Mouse (Mus musculus) embryonic facial prominence, embryonic 12.5 days (tissue): ENCODE results near the gene B3gnt8. TPM values are rescaled to one million over a fixed set of nuclear protein-coding genes. Genes with fewer than 3 reads are reported as not detected.

ENCODE experiments used
- ATAC-seq: fragments of 200-750 bp; cut with Nextera tagmentation; 2 replicates; pipeline ENCODE4 v1.8.0; 2017; ENCODE audit not compliant: insufficient number of reproducible peaks, insufficient read depth, low FRiP score, low TSS enrichment
- H3K27ac ChIP-seq: fragments of 300-500 bp; sonication (generic); 2 replicates; pipeline ENCODE4 v1.5.1; 2016; ENCODE audit warnings: mild to moderate bottlenecking
- H3K27me3 ChIP-seq: fragments of 300-500 bp; sonication (generic); 2 replicates; pipeline ENCODE4 v1.6.1; 2016; ENCODE audit warnings: mild to moderate bottlenecking, moderate library complexity
- H3K36me3 ChIP-seq: fragments of 300-500 bp; sonication (generic); 2 replicates; pipeline ENCODE4 v1.6.1; 2016; ENCODE audit warnings: mild to moderate bottlenecking
- H3K4me1 ChIP-seq: fragments of 300-500 bp; sonication (generic); 2 replicates; pipeline ENCODE4 v1.6.1; 2016
- H3K4me2 ChIP-seq: fragments of 300-500 bp; sonication (generic); replicated peaks from 2 replicates; pipeline ENCODE4 v1.6.1; 2016; ENCODE audit warnings: mild to moderate bottlenecking, moderate library complexity
- H3K4me3 ChIP-seq: fragments of 300-500 bp; sonication (generic); 2 replicates; pipeline ENCODE4 v1.5.1; 2016; ENCODE audit warnings: mild to moderate bottlenecking
- H3K9ac ChIP-seq: fragments of 300-500 bp; sonication (generic); 2 replicates; pipeline ENCODE4 v1.6.1; 2016; ENCODE audit warnings: mild to moderate bottlenecking, moderate library complexity
- H3K9me3 ChIP-seq: fragments of 300-500 bp; sonication (generic); 2 replicates; pipeline ENCODE4 v1.6.1; 2016; ENCODE audit warnings: mild to moderate bottlenecking, moderate library complexity
- WGBS: fragments of 180-500 bp; shearing (Covaris S2); methylation state at CpG from one replicate; pipeline ENCODE4 v1.1.7; 2016; 5-methylcytosine and 5-hydroxymethylcytosine counted together
- polyA plus RNA-seq: library from polyadenylated mRNA; unstranded; fragments of >200 nt; fragmentation: Nextera tagmentation; extraction: Ambion mirVana; gene quantifications from 2 replicates; pipeline ENCODE4 v1.2.1, GENCODE M21; 2016

The B3gnt8 gene
- polyA plus RNA-seq, 1 experiment from 2014 or later: 3.6 TPM

DNA sequence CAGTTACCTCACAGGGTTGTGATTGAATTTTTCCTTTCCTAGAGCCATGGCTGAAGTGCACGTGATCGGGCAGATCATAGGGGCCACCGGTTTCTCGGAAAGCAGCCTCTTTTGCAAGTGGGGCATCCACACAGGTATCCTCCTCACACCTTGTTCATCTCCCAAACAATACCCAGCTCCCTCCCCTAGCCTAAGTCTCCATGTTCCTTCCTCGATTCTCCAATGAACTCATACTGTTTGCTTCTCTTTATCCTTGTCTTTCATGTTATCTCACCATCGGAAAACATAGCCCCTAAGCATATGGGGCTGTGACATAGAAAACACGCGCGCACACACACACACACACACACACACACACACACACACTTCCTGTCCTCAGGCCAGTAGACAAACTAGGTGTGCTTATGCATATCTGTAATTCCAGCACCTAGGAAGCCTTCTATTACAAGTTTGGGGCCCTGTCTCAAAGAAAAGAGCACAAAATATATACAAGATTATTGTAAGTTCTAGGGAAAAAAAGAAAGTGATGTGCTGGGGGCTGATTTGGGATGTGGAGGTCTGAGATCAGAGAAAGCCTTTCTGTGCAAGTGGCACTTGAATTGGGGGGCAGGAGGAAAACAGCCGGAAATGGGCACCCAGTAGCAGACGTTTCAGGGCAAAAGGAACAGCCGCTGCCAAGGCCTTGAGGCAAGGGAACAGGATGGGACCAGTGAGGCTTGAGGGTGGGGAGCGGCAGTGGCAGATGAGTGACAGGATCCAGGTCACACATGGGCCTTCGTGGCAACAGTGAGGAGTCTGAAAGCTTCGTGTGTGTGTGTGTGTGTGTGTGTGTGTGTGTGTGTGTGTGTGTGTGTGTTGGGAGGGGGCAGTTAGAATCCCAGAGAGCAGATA is 55.1 kb downstream of the B3gnt8 start:
- Histone ChIP-seq H3K9ac (no peak overlapping the region), H3K4me2 (peak overlapping the region; percentile 56), H3K4me1 (peaks cover 20% of the 10 kb centered on the region; the same call in 1 of the 2 replicates), H3K27me3 (peaks cover 19% of the 10 kb centered on the region), H3K27ac (0 out of 2 replicates have a peak overlapping the region, but pooled peaks have one; percentile 92), H3K9me3 (no peaks in the 10 kb centered on the region), H3K36me3 (0 out of 2 replicates have a peak, but pooled peaks cover 4% of the 10 kb centered on the region), H3K4me3 (peak overlapping the region; percentile 56; the same call in 1 of the 2 replicates)
- WGBS: 58% methylated on average over 15 of the region's 15 CpGs
- no peak for ATAC-seq

DNA sequence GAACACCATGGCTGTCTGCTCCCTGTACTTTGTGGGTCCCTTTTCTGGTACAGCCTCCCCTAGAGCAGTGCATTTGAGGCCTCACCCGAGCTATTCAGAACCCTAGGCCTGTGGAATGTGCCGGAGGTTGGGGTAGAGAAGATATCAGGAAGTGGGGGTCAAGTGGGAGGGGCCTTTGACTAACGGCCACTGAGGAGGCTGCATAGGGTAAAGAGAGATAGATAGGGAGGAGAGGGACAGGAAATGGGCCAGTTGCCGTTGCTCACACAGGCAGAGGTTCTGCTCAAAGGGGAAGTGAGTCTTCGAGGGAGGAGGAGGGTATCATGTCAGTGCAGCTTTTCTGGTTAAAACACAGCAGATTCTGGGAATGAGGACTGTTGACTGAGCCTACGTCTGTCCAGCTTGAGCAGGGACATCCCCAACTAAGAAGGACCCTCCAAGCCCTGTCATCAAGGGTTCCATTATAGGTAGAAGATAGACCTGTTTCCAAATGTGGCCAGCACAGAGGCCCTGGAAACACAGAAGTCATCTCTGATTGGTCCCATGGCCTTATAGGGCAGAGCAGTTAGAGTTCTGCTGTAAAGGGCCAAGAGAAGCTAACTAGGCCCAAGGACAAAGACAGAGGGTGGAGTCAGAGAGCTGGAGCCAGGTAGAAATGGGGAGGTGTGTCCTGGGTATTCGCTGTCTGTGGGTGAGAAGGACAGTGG is 57.2 kb downstream of the B3gnt8 start:
- no peak overlapping the region for H3K4me2 ChIP-seq
- 0 out of 2 replicates have a peak, but pooled peaks cover 4% of the 10 kb centered on the region for H3K36me3 ChIP-seq
- ATAC-seq: no peak
- no peak overlapping the region for H3K4me3 ChIP-seq
- H3K9me3 ChIP-seq: no peaks in the 10 kb centered on the region
- WGBS: 62% methylated on average over 7 of the region's 7 CpGs
- H3K4me1 ChIP-seq: peaks cover 32% of the 10 kb centered on the region
- H3K9ac ChIP-seq: no peak overlapping the region
- H3K27me3 ChIP-seq: peaks cover 35% of the 10 kb centered on the region
- H3K27ac ChIP-seq: no peak overlapping the region

DNA sequence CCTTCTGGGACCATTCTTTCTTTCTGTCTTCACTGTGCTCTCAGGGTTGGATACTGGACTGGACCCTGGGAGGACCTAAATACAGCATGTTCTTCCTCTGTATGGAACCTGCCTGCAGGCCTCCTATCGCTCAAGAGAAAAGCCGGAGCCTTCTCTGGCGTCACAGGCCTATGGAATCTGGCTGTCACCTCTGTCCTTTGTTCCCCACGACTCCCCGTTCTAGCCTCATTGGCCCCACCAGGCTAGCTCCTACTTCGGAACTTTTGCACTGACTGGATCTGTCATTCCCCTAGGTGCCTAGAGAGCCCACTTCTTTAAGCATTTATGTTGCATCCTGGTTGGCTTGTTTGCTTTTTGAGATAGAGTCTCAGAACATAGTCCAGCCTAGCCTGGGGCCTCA is 58.2 kb downstream of the B3gnt8 start:
- Histone ChIP-seq H3K4me1 (peaks cover 32% of the 10 kb centered on the region), H3K27me3 (peaks cover 41% of the 10 kb centered on the region), H3K27ac (no peak overlapping the region), H3K4me3 (no peak overlapping the region), H3K4me2 (no peak overlapping the region), H3K9me3 (no peaks in the 10 kb centered on the region), H3K9ac (no peak overlapping the region), H3K36me3 (0 out of 2 replicates have a peak, but pooled peaks cover 4% of the 10 kb centered on the region)
- ATAC-seq: no peak
- WGBS: 85% methylated on average over 6 of the region's 6 CpGs

Other genes with a start within 250 kb of the B3gnt8 start
- 10.9 and 11.9 TPM in 2 replicates for gene Lipe, start 227.9 kb upstream of the B3gnt8 start, polyA plus RNA-seq
- gene Cxcl17, start 213.8 kb upstream of the B3gnt8 start, polyA plus RNA-seq: 0.59 and 1.1 TPM in 2 replicates
- gene Ceacam1, start 149.1 kb upstream of the B3gnt8 start, polyA plus RNA-seq: 0.94 and 1.1 TPM in 2 replicates
- gene Ceacam2, start 86.8 kb upstream of the B3gnt8 start, polyA plus RNA-seq: 0.06 TPM in 1 of 2 replicates, not detected in the other
- gene Erich4, start 10.8 kb upstream of the B3gnt8 start, polyA plus RNA-seq: not detected in 2 replicates
- gene Dmac2, start 7.2 kb upstream of the B3gnt8 start, polyA plus RNA-seq: 39.0 and 40.5 TPM in 2 replicates
- gene Bckdha, start 32.3 kb downstream of the B3gnt8 start, polyA plus RNA-seq: 59.2 and 63.6 TPM in 2 replicates
- 75.6 and 80.6 TPM in 2 replicates for gene Exosc5, start 32.5 kb downstream of the B3gnt8 start, polyA plus RNA-seq
- gene Tmem91, start 48.5 kb downstream of the B3gnt8 start, polyA plus RNA-seq: 3.7 and 3.8 TPM in 2 replicates
- gene B9d2, start 54.1 kb downstream of the B3gnt8 start, polyA plus RNA-seq: 27.8 and 28.7 TPM in 2 replicates
- gene Tgfb1, start 60.3 kb downstream of the B3gnt8 start, polyA plus RNA-seq: 2.5 and 3.6 TPM in 2 replicates
- gene Ccdc97, start 92.4 kb downstream of the B3gnt8 start, polyA plus RNA-seq: 23.7 and 24.6 TPM in 2 replicates
- 68.1 and 72.8 TPM in 2 replicates for gene Hnrnpul1, start 128.1 kb downstream of the B3gnt8 start, polyA plus RNA-seq
- 71.1 and 76.0 TPM in 2 replicates for gene Axl, start 162.1 kb downstream of the B3gnt8 start, polyA plus RNA-seq
- gene Cyp2s1, start 190.3 kb downstream of the B3gnt8 start, polyA plus RNA-seq: 4.2 and 5.3 TPM in 2 replicates